Mouse (Mus musculus): ENCODE data around the gene Elmo1.

Elmo1 gene

GRCm38 (mm10) chr13:20313345-20313744 lies 222.9 kb downstream of the Elmo1 start:
- DNase-seq (ENCODE audit: low read depth, low spot score), result no peak

DNA sequence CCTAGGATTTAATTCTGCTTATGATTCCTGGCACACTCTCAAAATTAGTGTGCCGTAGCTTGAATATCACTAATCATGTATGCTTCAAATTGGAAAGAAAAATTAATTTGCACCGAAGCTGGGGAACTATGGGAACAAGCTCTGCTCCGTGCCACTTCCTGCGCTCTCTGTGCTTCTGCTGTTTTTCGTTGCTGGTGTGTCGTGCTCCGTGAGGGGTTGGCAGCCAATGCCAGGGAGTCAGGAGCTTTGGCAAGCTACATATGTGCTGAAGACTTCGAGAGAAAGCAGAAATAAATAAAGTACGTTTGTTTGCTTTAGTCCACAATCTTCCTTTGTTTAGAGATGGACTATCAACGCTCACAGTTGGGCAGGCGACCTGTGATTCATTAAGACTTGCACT lies 225.7 kb downstream of the Elmo1 start:
- DNase-seq (ENCODE audit: low read depth, low spot score), result no peak

GRCm38 (mm10) chr13:20318615-20319219 lies 228.3 kb downstream of the Elmo1 start:
- peak; percentile 12 for DNase-seq (ENCODE audit: low read depth, low spot score)

DNA sequence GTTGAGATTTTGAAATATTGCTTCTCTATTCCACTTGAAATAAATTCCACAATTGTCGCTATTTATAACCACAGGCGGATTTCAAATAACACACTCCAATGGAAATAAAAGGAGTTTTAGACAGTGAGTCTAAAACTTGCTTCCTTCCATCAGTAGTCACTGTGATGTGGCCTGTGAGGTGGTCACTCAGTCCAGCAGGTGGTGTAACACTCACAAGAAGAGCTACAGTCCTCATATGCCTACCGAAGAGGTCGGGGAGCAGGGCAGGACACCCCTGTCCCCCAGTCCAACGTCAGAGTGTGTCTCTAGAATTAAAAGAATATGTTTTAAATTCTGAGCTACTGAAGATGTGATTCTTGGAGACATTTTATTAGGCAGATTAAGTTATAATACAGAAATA lies 229.8 kb downstream of the Elmo1 start:
- DNase-seq (ENCODE audit: low read depth, low spot score), result no peak

GRCm38 (mm10) chr13:20323478-20323877 lies 233.1 kb downstream of the Elmo1 start:
- no peak for DNase-seq (ENCODE audit: low read depth, low spot score)

GRCm38 (mm10) chr13:20327064-20327463 lies 236.7 kb downstream of the Elmo1 start:
- no peak for DNase-seq (ENCODE audit: low read depth, low spot score)

- no peak for DNase-seq (ENCODE audit: low read depth, low spot score)
These were observed 237.6 kb downstream of the Elmo1 start for GRCm38 (mm10) chr13:20327975-20328374.

DNA sequence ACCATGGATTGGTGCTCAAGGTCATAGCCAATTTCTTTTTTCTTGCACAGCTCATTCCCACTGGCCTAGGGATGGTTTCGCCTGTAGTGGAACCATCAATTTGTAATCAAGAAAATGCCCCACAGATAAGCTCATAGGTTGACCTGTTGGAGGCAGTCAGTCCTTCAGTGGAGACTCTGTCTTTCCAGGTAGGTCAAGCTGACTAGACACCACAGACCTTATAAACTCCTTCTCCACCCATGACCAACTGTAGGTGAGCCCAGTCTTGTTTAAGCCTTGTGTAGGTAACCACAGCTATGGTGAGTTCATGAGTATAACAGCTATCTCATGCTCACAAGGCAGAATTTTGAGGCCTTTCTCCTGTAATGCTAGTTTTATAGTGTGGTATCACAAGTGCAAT lies 238.3 kb downstream of the Elmo1 start:
- DNase-seq (ENCODE audit: low read depth, low spot score), result no peak

GRCm38 (mm10) chr13:20330954-20331353 lies 240.6 kb downstream of the Elmo1 start:
- no peak for DNase-seq (ENCODE audit: low read depth, low spot score)

- no peak for DNase-seq (ENCODE audit: low read depth, low spot score)
These were observed 244.9 kb downstream of the Elmo1 start for GRCm38 (mm10) chr13:20335051-20335888.

DNA sequence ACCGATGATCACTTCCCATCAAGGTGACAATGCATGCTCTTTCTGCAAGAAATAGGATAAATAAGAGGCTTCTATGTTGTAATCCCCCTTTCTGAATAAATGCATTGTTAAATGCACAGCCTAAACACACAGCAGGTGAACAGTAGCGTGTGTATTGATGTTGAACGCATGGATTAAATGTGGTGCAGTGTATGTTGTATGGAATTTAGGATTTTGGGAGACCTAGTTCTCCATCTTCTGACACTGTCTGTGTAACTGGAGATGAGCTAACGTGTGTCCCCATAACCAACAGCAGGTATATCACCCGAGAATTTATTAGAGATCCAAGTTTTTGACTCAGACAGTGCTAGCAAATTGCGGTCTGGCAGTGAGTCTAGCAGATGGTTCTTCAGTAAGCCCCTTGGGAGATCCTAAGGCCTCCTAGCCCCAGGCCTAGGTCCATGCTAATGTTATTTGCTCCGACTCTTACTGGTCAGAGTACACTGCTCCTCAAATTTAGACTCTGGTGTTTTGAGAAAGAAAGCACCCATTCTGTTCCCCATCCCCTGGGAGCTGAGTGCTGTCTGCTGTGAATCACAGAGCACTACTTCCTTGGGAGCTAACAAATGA lies 245.6 kb downstream of the Elmo1 start:
- DNase-seq (ENCODE audit: low read depth, low spot score), result no peak

- DNase-seq (ENCODE audit: low read depth, low spot score), result no peak
These were observed 252.5 kb downstream of the Elmo1 start for GRCm38 (mm10) chr13:20342881-20343280.

DNA sequence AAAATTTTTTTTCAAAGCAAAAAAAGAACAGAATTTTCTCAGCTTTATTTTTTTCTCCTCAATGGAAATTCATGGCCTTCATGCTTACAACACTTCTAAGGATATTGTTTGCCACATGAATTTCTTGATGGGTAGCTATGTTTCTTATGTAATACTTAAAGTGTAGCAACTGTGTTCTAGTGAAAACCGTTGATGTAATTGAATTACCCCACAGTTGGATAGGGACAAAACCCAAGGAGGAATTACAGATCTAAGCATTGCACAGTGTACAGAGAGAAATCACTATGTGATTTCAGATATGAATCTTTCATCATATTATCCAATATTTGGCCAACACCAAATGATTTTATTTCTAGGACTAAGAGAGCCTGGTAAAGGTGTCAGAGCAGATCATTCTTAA lies 259.4 kb downstream of the Elmo1 start:
- DNase-seq (ENCODE audit: low read depth, low spot score), result no peak

DNA sequence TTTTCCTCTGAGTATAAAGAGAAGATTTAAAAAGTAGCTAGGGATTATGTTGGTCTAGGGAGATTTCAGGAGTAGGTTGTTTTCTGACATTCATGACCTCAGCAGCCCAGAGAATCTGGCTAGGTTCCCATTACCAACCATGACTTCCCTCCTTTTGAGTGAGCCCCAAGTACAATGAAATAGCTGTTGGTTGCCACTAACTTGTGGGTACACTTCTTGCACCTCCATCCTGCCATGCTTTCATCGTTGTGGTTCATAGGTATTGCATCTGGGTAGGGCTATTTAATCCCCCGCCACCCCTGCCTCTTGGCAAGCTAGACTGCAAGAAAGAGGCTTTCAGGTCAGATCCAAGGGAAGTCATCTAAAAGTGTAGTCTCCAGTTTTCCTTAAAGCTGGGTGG lies 262.2 kb downstream of the Elmo1 start:
- no peak for DNase-seq (ENCODE audit: low read depth, low spot score)

GRCm38 (mm10) chr13:20353862-20354603 lies 263.6 kb downstream of the Elmo1 start:
- DNase-seq (ENCODE audit: low read depth, low spot score), result no peak

DNA sequence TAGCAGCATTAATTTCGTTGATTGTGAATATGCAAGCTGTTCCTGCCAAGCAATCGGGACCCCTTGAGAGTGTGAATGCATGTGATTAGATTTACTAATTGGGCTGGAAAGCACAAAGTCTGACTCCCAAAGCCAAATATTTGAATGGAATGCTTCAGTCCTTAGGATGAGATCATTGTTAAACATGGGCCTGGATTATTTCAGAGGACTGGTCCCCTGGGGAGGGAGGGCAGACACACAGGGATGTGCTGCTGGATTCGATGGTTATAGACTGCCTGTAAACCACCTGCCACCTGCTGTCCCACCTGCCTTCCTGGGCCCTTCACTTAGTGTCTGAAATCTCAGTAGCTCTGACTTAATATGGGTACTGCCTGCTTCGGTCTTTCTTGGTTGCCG lies 264.2 kb downstream of the Elmo1 start:
- DNase-seq (ENCODE audit: low read depth, low spot score), result no peak

- DNase-seq (ENCODE audit: low read depth, low spot score), result no peak
These were observed 272.1 kb downstream of the Elmo1 start for GRCm38 (mm10) chr13:20362541-20362940.

DNA sequence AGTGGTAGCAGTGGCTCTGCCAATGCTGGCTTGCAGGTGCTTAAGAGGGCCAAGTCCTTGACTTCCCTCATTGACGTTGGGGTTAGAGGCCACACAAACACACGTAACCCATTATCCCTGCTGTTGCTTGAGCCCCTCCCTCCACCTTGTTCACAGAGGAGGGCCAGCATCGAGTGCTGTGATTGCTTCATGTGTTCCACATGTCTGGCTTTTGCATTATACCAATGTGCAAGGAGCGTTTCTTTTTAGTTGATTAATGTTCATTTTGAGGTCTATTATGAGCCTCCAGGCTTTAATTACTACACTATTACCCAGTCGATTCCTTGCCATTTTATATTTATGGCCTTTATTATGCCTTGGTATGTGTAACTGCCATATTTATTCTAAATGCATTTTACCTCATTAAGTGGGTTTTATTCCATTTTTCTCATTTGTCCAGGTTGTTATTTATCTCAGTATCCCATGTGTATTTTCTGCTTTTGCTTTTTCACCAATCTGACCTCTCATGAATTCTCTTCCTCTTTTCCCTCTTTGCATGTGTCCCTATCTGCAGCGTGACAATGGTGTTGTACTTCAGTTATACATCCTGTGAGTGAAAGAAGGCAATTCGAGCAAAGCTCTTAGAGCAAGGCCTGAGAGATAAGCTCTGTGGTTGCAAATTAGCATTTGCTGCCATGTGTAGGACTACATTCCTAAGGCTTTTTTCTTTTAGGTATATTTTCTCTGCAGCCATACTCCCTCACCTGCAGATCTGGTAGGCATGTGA lies 275.6 kb downstream of the Elmo1 start:
- no peak for DNase-seq (ENCODE audit: low read depth, low spot score)

- DNase-seq (ENCODE audit: low read depth, low spot score), result no peak
These were observed 279.8 kb downstream of the Elmo1 start for GRCm38 (mm10) chr13:20370036-20370802.

DNA sequence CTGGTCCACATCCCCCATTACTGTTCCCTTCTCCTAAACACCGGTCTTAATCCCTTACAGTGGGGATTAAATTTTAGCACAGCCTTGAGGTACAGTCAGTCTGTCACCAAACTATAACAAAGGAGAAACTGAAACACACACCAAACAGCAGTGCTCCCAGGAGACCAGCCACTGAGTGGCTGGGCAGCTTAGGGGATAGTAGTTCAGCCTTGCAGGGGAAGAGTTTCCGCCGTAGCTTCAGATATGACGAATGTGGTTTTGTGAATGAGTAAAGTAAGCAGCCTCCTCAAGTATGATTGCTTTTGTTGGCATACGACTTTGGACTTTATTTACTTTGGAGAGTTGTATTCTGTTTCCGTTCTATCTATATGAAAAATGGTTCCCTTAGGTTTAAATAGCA lies 281.1 kb downstream of the Elmo1 start:
- no peak for DNase-seq (ENCODE audit: low read depth, low spot score)

- DNase-seq (ENCODE audit: low read depth, low spot score), result no peak
These were observed 281.9 kb downstream of the Elmo1 start for GRCm38 (mm10) chr13:20372335-20372734.
